ENCODE assay signal across 41 mouse cellular contexts in genomic region chr1:134357461-134357860, GRCm38 (mm10). TPM values are rescaled to one million over a fixed set of nuclear protein-coding genes. Genes with fewer than 3 reads are reported as not detected.
DNase-seq lines count a peak whose midpoint lies in the region; ATAC-seq and TF ChIP-seq lines count a peak whose summit lies in the region.
"Had no signal": no experiment of that assay in that cellular context is flagged by ENCODE, and none has a peak within 500 bp of the region (broad histone marks: within the 10 kb centered on the region; RNA-seq: fewer than 3 reads in every experiment).

No protein-coding gene starts in this region.

- peaks cover 53% of the 10 kb centered on the region for H3K36me3 ChIP-seq in intestine, postnatal 0 days (ENCODE audit: control insufficient read depth, insufficient read depth)
- H3K36me3 ChIP-seq in stomach, postnatal 0 days (ENCODE audit: control insufficient read depth, insufficient read depth, low read length) = peaks cover 17% of the 10 kb centered on the region
- H3K36me3 ChIP-seq in hindbrain, embryonic 14.5 days (replicated peaks; ENCODE audit: control insufficient read depth, insufficient read depth) = peaks cover 77% of the 10 kb centered on the region
- peaks cover 61% of the 10 kb centered on the region for H3K36me3 ChIP-seq in forebrain, embryonic 12.5 days (replicated peaks)

- TF ChIP-seq EP300 in stomach, postnatal 0 days (optimal IDR thresholded peaks at IDR 0.05) = no peak

- no peak overlapping the region for H3K9ac ChIP-seq in intestine, postnatal 0 days (ENCODE audit: low read depth, low read length)
- no peak overlapping the region for H3K9ac ChIP-seq in stomach, postnatal 0 days (ENCODE audit: low read length)
- no peak overlapping the region for H3K9ac ChIP-seq in hindbrain, embryonic 14.5 days
- H3K9ac ChIP-seq in forebrain, embryonic 12.5 days = no peak overlapping the region
- H3K9ac ChIP-seq: embryonic facial prominence, embryonic 13.5 days; forebrain, postnatal 0 days; heart, embryonic 15.5 days; limb, embryonic 12.5 days; liver, embryonic 14.5 days; neural tube, embryonic 12.5 days had no signal

- DNase-seq in heart, adult 11 months = peak; percentile 77
- no peak for DNase-seq in heart, adult 18-20 months
- DNase-seq in kidney, postnatal 36 days = peak; percentile 31 to 44
- DNase-seq in kidney, adult 18-20 months = no peak
- no peak for DNase-seq in stomach, postnatal 0 days (ENCODE audit: low spot score)
- no peak for DNase-seq in hindbrain, embryonic 14.5 days (ENCODE audit: low spot score)
- DNase-seq: adrenal gland, adult 2 months; adrenal gland, postnatal 36 days; cerebellum, adult 18-20 months; cerebellum, postnatal 10 days; forebrain, postnatal 0 days; gastrocnemius, postnatal 10 days; lung, postnatal 36 days; right cerebral cortex, postnatal 4 days; thymus, postnatal 25 days had no signal

- H3K4me2 ChIP-seq in intestine, postnatal 0 days (replicated peaks; ENCODE audit: low read depth) = no peak overlapping the region; the same call in 1 of the 2 replicates
- H3K4me2 ChIP-seq in stomach, postnatal 0 days (replicated peaks; ENCODE audit: low read depth) = no peak overlapping the region
- H3K4me2 ChIP-seq in hindbrain, embryonic 14.5 days (replicated peaks) = no peak overlapping the region
- no peak overlapping the region for H3K4me2 ChIP-seq in forebrain, embryonic 12.5 days
- H3K4me2 ChIP-seq: embryonic facial prominence, embryonic 13.5 days; heart, embryonic 15.5 days; limb, embryonic 12.5 days; midbrain, embryonic 11.5 days; neural tube, embryonic 12.5 days had no signal

- WGBS in intestine, postnatal 0 days = 44% methylated on average over 4 of the region's 4 CpGs
- 55% methylated on average over 4 of the region's 4 CpGs for WGBS in stomach, postnatal 0 days
- 75% methylated on average over 4 of the region's 4 CpGs for WGBS in hindbrain, embryonic 14.5 days
- 94% methylated on average over 4 of the region's 4 CpGs for WGBS in forebrain, embryonic 12.5 days

- no peak for TF ChIP-seq CTCF in intestine, postnatal 0 days (IDR thresholded peaks at IDR 0.05; ENCODE audit: low read depth)
- TF ChIP-seq CTCF in stomach, postnatal 0 days (IDR thresholded peaks at IDR 0.05; ENCODE audit: low read depth) = no peak

- H3K4me1 ChIP-seq in intestine, postnatal 0 days (replicated peaks; ENCODE audit: control insufficient read depth, insufficient read depth, low read length) = peaks cover 2% of the 10 kb centered on the region; the same call in 1 of the 2 replicates
- H3K4me1 ChIP-seq in stomach, postnatal 0 days (replicated peaks; ENCODE audit: control insufficient read depth, insufficient read depth) = no peaks in the 10 kb centered on the region
- H3K4me1 ChIP-seq in hindbrain, embryonic 14.5 days (replicated peaks; ENCODE audit: control insufficient read depth, insufficient read depth, low read length) = peaks cover 10% of the 10 kb centered on the region
- H3K4me1 ChIP-seq in forebrain, embryonic 12.5 days = peaks cover 13% of the 10 kb centered on the region

- no peaks in the 10 kb centered on the region for H3K27me3 ChIP-seq in intestine, postnatal 0 days (replicated peaks; ENCODE audit: control insufficient read depth, insufficient read depth, low read length)
- no peaks in the 10 kb centered on the region for H3K27me3 ChIP-seq in stomach, postnatal 0 days (ENCODE audit: control insufficient read depth, insufficient read depth, low read length)
- no peaks in the 10 kb centered on the region for H3K27me3 ChIP-seq in hindbrain, embryonic 14.5 days (ENCODE audit: control insufficient read depth, insufficient read depth, low read length)
- no peaks in the 10 kb centered on the region for H3K27me3 ChIP-seq in forebrain, embryonic 12.5 days
- H3K27me3 ChIP-seq: CH12.LX; embryonic facial prominence, embryonic 13.5 days; heart, embryonic 15.5 days; limb, embryonic 12.5 days; neural tube, embryonic 12.5 days had no signal

- no peaks in the 10 kb centered on the region for H3K9me3 ChIP-seq in intestine, postnatal 0 days (ENCODE audit: control insufficient read depth)
- H3K9me3 ChIP-seq in stomach, postnatal 0 days (ENCODE audit: control insufficient read depth, low read length) = no peaks in the 10 kb centered on the region
- H3K9me3 ChIP-seq in hindbrain, embryonic 14.5 days (ENCODE audit: control insufficient read depth, low read length) = no peaks in the 10 kb centered on the region
- no peaks in the 10 kb centered on the region for H3K9me3 ChIP-seq in forebrain, embryonic 12.5 days
- H3K9me3 ChIP-seq: embryonic facial prominence, embryonic 13.5 days; heart, embryonic 10.5 days; heart, embryonic 15.5 days; limb, embryonic 12.5 days; neural tube, embryonic 12.5 days had no signal

- H3K4me3 ChIP-seq in intestine, postnatal 0 days (ENCODE audit: low read depth, low read length) = no peak overlapping the region
- no peak overlapping the region for H3K4me3 ChIP-seq in stomach, postnatal 0 days (ENCODE audit: low read depth, low read length)
- H3K4me3 ChIP-seq in hindbrain, embryonic 14.5 days (replicated peaks; ENCODE audit: low read length) = no peak overlapping the region
- H3K4me3 ChIP-seq in forebrain, embryonic 12.5 days (replicated peaks) = no peak overlapping the region
- H3K4me3 ChIP-seq: embryonic facial prominence, embryonic 13.5 days; heart, embryonic 10.5 days; heart, embryonic 15.5 days; left cerebral cortex, adult 2 months; limb, embryonic 12.5 days; myocyte; neural tube, embryonic 12.5 days had no signal

- peak overlapping the region; percentile 41; the same call in 1 of the 2 replicates for H3K27ac ChIP-seq in intestine, postnatal 0 days (ENCODE audit: low read depth, low read length)
- H3K27ac ChIP-seq in stomach, postnatal 0 days (replicated peaks) = no peak overlapping the region
- no peak overlapping the region for H3K27ac ChIP-seq in hindbrain, embryonic 14.5 days
- H3K27ac ChIP-seq in forebrain, embryonic 12.5 days = no peak overlapping the region
- H3K27ac ChIP-seq: embryonic facial prominence, embryonic 13.5 days; heart, embryonic 10.5 days; heart, embryonic 15.5 days; hindbrain, postnatal 0 days; left cerebral cortex, adult 2 months; limb, embryonic 12.5 days; liver, embryonic 14.5 days; neural tube, embryonic 12.5 days had no signal

- ATAC-seq in intestine, postnatal 0 days = no peak
- ATAC-seq in stomach, postnatal 0 days (ENCODE audit: low FRiP score, low TSS enrichment) = peak; percentile 31; the same call in 1 of the 2 replicates
- ATAC-seq in hindbrain, embryonic 14.5 days (ENCODE audit: low FRiP score) = no peak
- ATAC-seq in forebrain, embryonic 12.5 days (ENCODE audit: low FRiP score) = no peak
- ATAC-seq: activated CD4-positive, CD25-positive, alpha-beta regulatory T cell, adult 4 months; forebrain, postnatal 0 days; hindbrain, postnatal 0 days had no signal

RNA-seq across cellular contexts. Expression of gene Tmem183a, which starts 4.3 kb away (rescaled TPM):
- total RNA-seq in heart, adult 18-20 months (2021) = 10 to 100 TPM; 11.1 to 14.2 TPM
- polyA plus RNA-seq in intestine, postnatal 0 days (2015; fragmentation: Nextera tagmentation; extraction: Ambion mirVana) = 59.8 and 60.6 TPM in 2 replicates
- 64.9 and 65.6 TPM in 2 replicates for polyA plus RNA-seq in stomach, postnatal 0 days (2015; fragmentation: Nextera tagmentation; extraction: Ambion mirVana)
- 134 and 140 TPM in 2 replicates for polyA plus RNA-seq in hindbrain, embryonic 14.5 days (2014; fragmentation: Nextera tagmentation; extraction: Ambion mirVana)
- 130 and 131 TPM in 2 replicates for polyA plus RNA-seq in forebrain, embryonic 12.5 days (2016; fragmentation: Nextera tagmentation; extraction: Ambion mirVana)

RNA-seq across cellular contexts. Expression of gene Ppfia4, which starts 24.7 kb away (rescaled TPM):
- 1 to 10 TPM; 1.1 to 1.5 TPM for total RNA-seq in heart, adult 18-20 months (2021)
- polyA plus RNA-seq in intestine, postnatal 0 days (2015; fragmentation: Nextera tagmentation; extraction: Ambion mirVana) = 2.4 and 2.5 TPM in 2 replicates
- polyA plus RNA-seq in stomach, postnatal 0 days (2015; fragmentation: Nextera tagmentation; extraction: Ambion mirVana) = 2.8 TPM in 2 replicates
- 20.4 and 22.3 TPM in 2 replicates for polyA plus RNA-seq in hindbrain, embryonic 14.5 days (2014; fragmentation: Nextera tagmentation; extraction: Ambion mirVana)
- 3.1 and 3.2 TPM in 2 replicates for polyA plus RNA-seq in forebrain, embryonic 12.5 days (2016; fragmentation: Nextera tagmentation; extraction: Ambion mirVana)

RNA-seq across cellular contexts. Expression of gene 4933406M09Rik, which starts 28.3 kb away (rescaled TPM):
- total RNA-seq in heart, adult 18-20 months (2021) = not detected
- not detected in 2 replicates for polyA plus RNA-seq in intestine, postnatal 0 days (2015; fragmentation: Nextera tagmentation; extraction: Ambion mirVana)
- polyA plus RNA-seq in stomach, postnatal 0 days (2015; fragmentation: Nextera tagmentation; extraction: Ambion mirVana) = not detected in 2 replicates
- not detected in 2 replicates for polyA plus RNA-seq in hindbrain, embryonic 14.5 days (2014; fragmentation: Nextera tagmentation; extraction: Ambion mirVana)
- polyA plus RNA-seq in forebrain, embryonic 12.5 days (2016; fragmentation: Nextera tagmentation; extraction: Ambion mirVana) = not detected in 2 replicates
- total RNA-seq: adrenal gland, adult 2 months; adrenal gland, postnatal 36 days; CH12.LX; common myeloid progenitor, adult 5-6 weeks; forebrain, postnatal 0 days; gastrocnemius, postnatal 10 days; heart, postnatal 25 days; hindbrain, postnatal 0 days; layer of hippocampus, postnatal 10 days; left cerebral cortex, adult 2 months; left cerebral cortex, postnatal 25 days; megakaryocyte, adult 5-6 weeks; midbrain, postnatal 0 days had no signal
- polyA plus RNA-seq: activated CD4-positive, CD25-positive, alpha-beta regulatory T cell, adult 4 months; adrenal gland, adult 2 months; brain, embryonic 14.5 days; C2C12; embryonic facial prominence, embryonic 13.5 days; forebrain, embryonic 11.5 days; forebrain, postnatal 0 days; gonadal fat pad, adult 2 months; heart, embryonic 10.5 days; heart, embryonic 15.5 days; hindbrain, embryonic 11.5 days; hindbrain, postnatal 0 days; limb, embryonic 12.5 days; liver, embryonic 14.5 days; lung, embryonic 16.5 days; midbrain, embryonic 11.5 days; midbrain, postnatal 0 days; myocyte; neural tube, embryonic 12.5 days had no signal

RNA-seq across cellular contexts. Expression of gene Cyb5r1, which starts 47.9 kb away (rescaled TPM):
- total RNA-seq in heart, adult 18-20 months (2021) = 10 to 100 TPM; 27.4 to 28.0 TPM
- 9.4 and 10.1 TPM in 2 replicates for polyA plus RNA-seq in intestine, postnatal 0 days (2015; fragmentation: Nextera tagmentation; extraction: Ambion mirVana)
- 14.2 and 14.3 TPM in 2 replicates for polyA plus RNA-seq in stomach, postnatal 0 days (2015; fragmentation: Nextera tagmentation; extraction: Ambion mirVana)
- 11.1 and 13.3 TPM in 2 replicates for polyA plus RNA-seq in hindbrain, embryonic 14.5 days (2014; fragmentation: Nextera tagmentation; extraction: Ambion mirVana)
- 19.2 and 21.5 TPM in 2 replicates for polyA plus RNA-seq in forebrain, embryonic 12.5 days (2016; fragmentation: Nextera tagmentation; extraction: Ambion mirVana)

RNA-seq across cellular contexts. Expression of gene Adipor1, which starts 57.7 kb away (rescaled TPM):
- total RNA-seq in heart, adult 18-20 months (2021) = 100 to 1,000 TPM; 126 to 129 TPM
- 77.3 and 81.4 TPM in 2 replicates for polyA plus RNA-seq in intestine, postnatal 0 days (2015; fragmentation: Nextera tagmentation; extraction: Ambion mirVana)
- polyA plus RNA-seq in stomach, postnatal 0 days (2015; fragmentation: Nextera tagmentation; extraction: Ambion mirVana) = 84.4 and 90.2 TPM in 2 replicates
- polyA plus RNA-seq in hindbrain, embryonic 14.5 days (2014; fragmentation: Nextera tagmentation; extraction: Ambion mirVana) = 80.3 and 87.5 TPM in 2 replicates
- polyA plus RNA-seq in forebrain, embryonic 12.5 days (2016; fragmentation: Nextera tagmentation; extraction: Ambion mirVana) = 61.1 and 65.1 TPM in 2 replicates

Comparison
In these comparisons a context has a peak if more than half of its experiments do, and no peak if none do; other contexts are left out.
1. DNase-seq: peak in heart, adult 11 months (single experiment) and kidney, postnatal 36 days (2 of 2); none in heart, adult 18-20 months (0 of 2), kidney, adult 18-20 months (single experiment), stomach, postnatal 0 days (single experiment) and hindbrain, embryonic 14.5 days (single experiment).